Mouse (Mus musculus) liver, embryonic 11.5 days (tissue): Measurements from ENCODE around the gene Gm28729. TPM values are rescaled to one million over a fixed set of nuclear protein-coding genes. Genes with fewer than 3 reads are reported as not detected.
A peak's percentile ranks its signal among the peaks of the same experiment; 100 is the strongest.

Source experiments
- ATAC-seq: fragments of 200-750 bp; cut with Nextera tagmentation; replicated peaks from 2 replicates; pipeline ENCODE4 v1.8.0; 2017; ENCODE audit warnings: moderate number of reproducible peaks, mild to moderate bottlenecking, moderate TSS enrichment, moderate library complexity; ENCODE audit not compliant: low FRiP score
- DNase-seq: peaks from one replicate; pipeline ENCODE4 v3.0.0-alpha.2; 2017; ENCODE audit warnings: low spot score
- H3K27ac ChIP-seq: fragments of 300-500 bp; sonication (generic); 2 replicates; pipeline ENCODE4 v1.5.1; 2014; ENCODE audit warnings: mild to moderate bottlenecking, low read depth, low read length, control low read depth
- H3K27me3 ChIP-seq: fragments of 300-500 bp; sonication (generic); replicated peaks from 2 replicates; pipeline ENCODE4 v1.6.1; 2014; ENCODE audit warnings: low read length, mixed read lengths; ENCODE audit not compliant: control insufficient read depth, insufficient read depth
- H3K36me3 ChIP-seq: fragments of 300-500 bp; sonication (generic); 2 replicates; pipeline ENCODE4 v1.6.1; 2014; ENCODE audit warnings: mild to moderate bottlenecking, low read length, moderate library complexity, mixed read lengths; ENCODE audit not compliant: control insufficient read depth, insufficient read depth
- H3K4me1 ChIP-seq: fragments of 300-500 bp; sonication (generic); replicated peaks from 2 replicates; pipeline ENCODE4 v1.6.1; 2014; ENCODE audit warnings: low read length, mixed read lengths; ENCODE audit not compliant: control insufficient read depth, insufficient read depth
- H3K4me2 ChIP-seq: fragments of 300-500 bp; sonication (generic); 2 replicates; pipeline ENCODE4 v1.6.1; 2014; ENCODE audit warnings: mild to moderate bottlenecking, control low read depth, moderate library complexity
- H3K4me3 ChIP-seq: fragments of 300-500 bp; sonication (generic); 2 replicates; pipeline ENCODE4 v1.5.1; 2014; ENCODE audit warnings: low read depth, low read length, control low read depth
- H3K9ac ChIP-seq: fragments of 300-500 bp; sonication (generic); 2 replicates; pipeline ENCODE4 v1.6.1; 2014; ENCODE audit warnings: low read depth, low read length, control low read depth
- H3K9me3 ChIP-seq: fragments of 300-500 bp; sonication (generic); 2 replicates; pipeline ENCODE4 v1.6.1; 2016; ENCODE audit warnings: low read length, inconsistent platforms, mixed read lengths; ENCODE audit not compliant: control insufficient read depth
- WGBS: fragments of 180-500 bp; shearing (Covaris S2); extraction: QIAGEN DNeasy Blood & Tissue Kit; methylation state at CpG from one replicate; pipeline ENCODE4 v1.1.7; 2014; 5-methylcytosine and 5-hydroxymethylcytosine counted together
- polyA plus RNA-seq: library from polyadenylated mRNA; unstranded; fragments of >200 nt; fragmentation: Nextera tagmentation; extraction: Ambion mirVana; gene quantifications from 2 replicates; pipeline ENCODE4 v1.2.1, GENCODE M21; 2014

Gene Gm28729
- polyA plus RNA-seq, 1 experiment from 2014 or later, result not detected

- WGBS, result 14% methylated on average over 10 of the region's 10 CpGs
- peak overlapping the region; percentile 34 for H3K4me2 ChIP-seq
- H3K4me3 ChIP-seq, result no peak overlapping the region
- peaks cover 16% of the 10 kb centered on the region for H3K27me3 ChIP-seq
- no peaks in the 10 kb centered on the region for H3K9me3 ChIP-seq
- H3K9ac ChIP-seq, result no peak overlapping the region
- peaks cover 14% of the 10 kb centered on the region for H3K4me1 ChIP-seq
- DNase-seq (no peak), ATAC-seq (no peak)
- no peak overlapping the region for H3K27ac ChIP-seq
- no peaks in the 10 kb centered on the region for H3K36me3 ChIP-seq
Measured at GRCm38 (mm10) chr9:96442081-96442480, 83.0 kb downstream of the Gm28729 start.

- Histone ChIP-seq H3K27me3 (peaks cover 16% of the 10 kb centered on the region), H3K27ac (peak overlapping the region; percentile 43; the same call in 1 of the 2 replicates), H3K4me3 (peak overlapping the region; percentile 47), H3K36me3 (no peaks in the 10 kb centered on the region), H3K9ac (0 out of 2 replicates have a peak overlapping the region, but pooled peaks have one; percentile 5), H3K4me2 (peak overlapping the region; percentile 76), H3K9me3 (no peaks in the 10 kb centered on the region), H3K4me1 (peaks cover 14% of the 10 kb centered on the region)
- no peak for DNase-seq
- 5% methylated on average over 8 of the region's 8 CpGs for WGBS
- ATAC-seq, result no peak
Measured at GRCm38 (mm10) chr9:96438334-96438871, 86.7 kb downstream of the Gm28729 start.

GRCm38 (mm10) chr9:96437805-96438333, 87.2 kb downstream of the Gm28729 start:
- DNase-seq (peak; percentile 73), ATAC-seq (peak; percentile 40)
- Histone ChIP-seq H3K27me3 (peaks cover 16% of the 10 kb centered on the region), H3K4me3 (peak overlapping the region; percentile 47), H3K27ac (no peak overlapping the region; the same call in 1 of the 2 replicates), H3K36me3 (no peaks in the 10 kb centered on the region), H3K4me1 (peaks cover 14% of the 10 kb centered on the region), H3K9ac (peak overlapping the region; percentile 46), H3K4me2 (peak overlapping the region; percentile 76), H3K9me3 (no peaks in the 10 kb centered on the region)
- WGBS, result under 1% methylated on average over 25 of the region's 25 CpGs

- Histone ChIP-seq H3K4me2 (peak overlapping the region; percentile 76), H3K9me3 (no peaks in the 10 kb centered on the region), H3K4me3 (peak overlapping the region; percentile 47), H3K36me3 (no peaks in the 10 kb centered on the region), H3K9ac (peak overlapping the region; percentile 46), H3K4me1 (peaks cover 14% of the 10 kb centered on the region), H3K27ac (no peak overlapping the region), H3K27me3 (peaks cover 16% of the 10 kb centered on the region)
- WGBS, result 16% methylated on average over 28 of the region's 28 CpGs
- peak; percentile 37 for ATAC-seq
- DNase-seq, result no peak
Measured at GRCm38 (mm10) chr9:96436901-96437804, 87.9 kb downstream of the Gm28729 start.

Other genes starting within 250 kb of the Gm28729 start
- 137 and 144 TPM in 2 replicates for gene Atp1b3, start 160.8 kb downstream of the Gm28729 start, polyA plus RNA-seq
- gene Rnf7, start 46.6 kb downstream of the Gm28729 start, polyA plus RNA-seq, result 172 and 173 TPM in 2 replicates
- gene Rasa2, start 106.4 kb upstream of the Gm28729 start, polyA plus RNA-seq, result 9.5 and 9.7 TPM in 2 replicates
- gene Zbtb38, start 227.6 kb upstream of the Gm28729 start, polyA plus RNA-seq, result 10.0 and 10.1 TPM in 2 replicates